Mouse (Mus musculus) right cerebral cortex, postnatal 14 days (tissue): ENCODE data around the gene Krt27.

Experiments used
- DNase-seq: peaks from one replicate; pipeline ENCODE4 v3.0.0; 2022

The Krt27 gene

DNA sequence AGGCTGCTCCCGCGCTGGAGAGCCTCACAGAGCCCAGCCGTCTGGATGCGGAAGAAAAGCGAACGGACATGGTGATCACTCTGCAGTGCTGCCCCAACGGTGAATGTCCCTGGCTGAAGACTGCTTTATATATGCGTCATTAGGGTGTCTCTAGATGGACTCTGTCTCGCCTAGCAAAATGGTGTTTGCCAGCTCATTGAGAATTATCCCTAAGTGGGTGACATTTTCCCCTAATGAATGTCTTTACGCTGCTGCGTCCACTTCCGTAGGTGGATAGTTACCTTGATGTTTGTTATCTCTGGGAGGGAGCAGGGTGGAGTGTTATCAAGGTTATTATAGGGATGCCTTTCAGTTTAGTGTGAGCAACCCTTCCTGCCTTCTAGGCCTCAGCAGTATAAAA is at the start of gene Krt27:
Gene Krt27 (minus strand): TSS at position 101 of the 400 bp plus-strand sequence.
- no peak for DNase-seq

DNA sequence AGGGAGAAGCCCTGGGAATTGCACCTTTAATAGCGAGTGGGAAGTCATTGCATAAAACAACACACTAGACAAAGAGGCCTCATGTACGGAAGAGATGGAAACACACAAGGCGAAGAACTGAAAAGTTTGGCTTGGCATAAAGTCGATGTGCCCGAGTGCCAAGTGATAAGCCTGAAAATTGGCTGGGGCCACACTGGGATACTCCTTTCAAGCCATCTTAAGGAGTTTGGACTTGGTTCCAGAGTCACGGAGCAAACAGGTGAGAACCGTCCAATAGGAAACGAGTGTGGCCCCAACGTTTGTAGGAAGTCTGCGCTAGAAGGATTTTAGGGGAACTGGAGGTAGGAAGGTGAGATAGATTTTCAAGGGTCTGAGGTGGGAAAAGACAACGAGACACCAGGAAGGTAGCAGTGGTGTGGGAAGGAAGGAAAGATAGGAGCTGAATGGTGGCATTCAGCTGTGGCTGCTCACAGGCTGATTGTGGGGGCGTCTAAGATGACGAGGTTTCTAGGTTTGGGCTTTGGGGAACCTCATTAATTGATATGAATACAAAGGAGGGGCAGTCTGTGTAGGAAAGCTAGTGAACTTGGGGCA is 49.1 kb upstream of the Krt27 start:
- no peak for DNase-seq

DNA sequence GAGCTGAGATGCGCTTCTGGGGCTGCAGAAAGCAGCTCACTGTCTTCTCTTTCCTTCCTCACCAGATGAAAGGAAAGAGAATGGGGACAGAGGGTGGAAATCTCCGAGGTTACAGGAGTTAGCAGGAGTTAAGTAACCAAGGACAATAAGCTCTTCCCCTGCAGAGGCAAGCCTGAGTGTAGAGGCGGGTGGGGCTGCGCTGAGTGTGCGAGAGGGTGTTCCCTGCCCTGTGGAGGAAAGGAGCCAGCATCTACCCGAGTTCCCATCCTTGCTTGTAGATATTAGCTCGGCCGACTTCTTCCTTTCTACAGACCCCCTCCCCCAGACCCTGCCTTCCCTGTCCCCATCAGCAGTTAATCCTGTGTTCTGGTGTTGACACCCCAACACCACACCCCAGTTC is 47.9 kb upstream of the Krt27 start:
- no peak for DNase-seq

DNA sequence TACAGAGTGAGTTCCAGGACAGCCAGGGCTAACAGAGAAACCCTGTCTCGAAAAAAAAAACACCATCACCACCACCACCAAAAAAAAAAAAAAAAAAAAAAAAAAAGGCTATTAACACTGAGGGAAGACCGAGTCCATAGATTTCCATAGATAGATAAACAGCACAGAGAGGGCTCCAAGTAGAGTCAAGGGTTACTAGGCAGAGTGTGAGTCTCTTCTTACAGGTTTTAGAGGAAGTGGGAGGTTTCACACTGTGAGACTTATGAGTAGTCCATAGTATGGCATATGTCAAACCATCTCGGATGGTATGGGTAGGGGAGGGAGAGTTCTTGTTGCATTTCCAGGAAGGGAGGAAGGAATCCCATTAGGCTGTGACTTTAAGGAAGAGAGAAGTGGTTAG is 47.2 kb upstream of the Krt27 start:
- no peak for DNase-seq

DNA sequence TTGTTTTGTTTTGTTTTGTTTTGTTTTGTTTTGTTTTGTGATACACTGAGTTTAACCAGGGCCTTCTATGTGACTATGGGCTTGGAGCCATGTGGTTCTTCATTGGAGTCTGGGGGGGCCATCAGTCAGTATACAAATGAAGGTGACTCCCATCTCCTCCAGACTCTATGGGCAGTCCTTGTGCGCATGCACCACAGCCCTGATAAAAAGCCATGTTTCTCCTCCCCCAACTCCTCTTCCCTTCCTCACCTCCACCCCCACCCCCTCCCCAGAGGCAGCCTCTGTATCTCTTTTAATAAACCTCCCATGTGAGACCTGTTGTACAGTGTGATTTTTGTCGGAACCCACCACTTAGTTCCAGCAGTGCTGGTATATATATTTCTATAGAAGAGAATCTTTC is 45.8 kb upstream of the Krt27 start:
- no peak for DNase-seq

DNA sequence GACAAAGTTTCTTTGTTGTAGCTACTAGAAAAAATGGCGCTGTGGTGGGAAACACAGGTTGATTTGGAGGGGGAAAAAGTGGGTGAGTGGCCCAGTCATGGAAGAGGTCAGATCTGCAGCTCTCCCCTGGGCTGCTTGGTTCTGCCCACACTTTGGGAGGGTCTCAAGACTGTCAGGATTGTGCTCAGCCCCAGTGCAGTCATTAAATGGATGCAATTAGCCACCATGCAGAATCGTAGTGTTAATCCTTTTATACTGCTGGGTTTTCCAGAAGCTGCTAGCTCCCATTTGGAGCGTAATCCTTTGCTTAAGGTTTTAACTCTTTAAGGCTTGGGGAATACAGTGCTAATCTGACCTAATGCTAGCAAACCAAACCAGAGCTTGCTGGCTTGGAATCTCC is 45.1 kb upstream of the Krt27 start:
- DNase-seq = no peak

DNA sequence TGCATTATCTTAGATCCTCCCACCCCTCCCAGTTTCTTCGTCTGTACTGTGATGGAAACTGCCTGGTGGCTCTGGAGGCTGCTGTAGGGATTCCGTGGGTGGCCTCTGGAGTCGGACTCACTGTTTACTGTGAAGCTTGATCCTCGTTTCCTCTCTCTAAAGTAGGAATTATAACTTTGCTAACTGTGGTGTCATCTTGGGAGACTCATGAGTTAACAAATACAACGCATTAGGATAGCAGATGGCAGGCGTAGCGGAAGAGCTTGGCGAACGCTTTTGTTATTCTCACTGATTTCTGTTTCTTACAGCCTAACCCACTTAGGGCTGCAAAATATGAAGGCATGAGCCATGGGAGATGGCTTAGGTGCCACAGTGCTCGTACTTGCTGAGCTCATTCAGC is 41.6 kb upstream of the Krt27 start:
- no peak for DNase-seq

DNA sequence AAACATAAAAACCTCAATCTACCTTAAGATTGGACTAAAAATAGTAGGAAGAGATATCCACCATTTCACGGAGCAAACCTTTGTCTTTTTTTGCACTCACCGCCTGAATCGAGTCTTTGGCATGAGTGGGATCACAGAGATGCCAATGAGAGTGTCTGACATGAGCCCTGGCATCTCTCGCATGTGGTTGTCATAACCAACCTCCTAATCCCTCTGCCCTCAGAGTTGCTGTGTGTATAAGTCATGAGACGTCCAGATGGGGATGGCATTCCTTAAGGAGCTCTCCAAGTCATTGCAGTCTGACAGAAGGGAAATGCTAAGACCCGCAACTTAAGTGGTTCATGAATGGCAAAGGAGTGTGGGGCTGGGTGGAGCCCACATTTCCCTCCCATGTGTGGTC is 40.5 kb upstream of the Krt27 start:
- no peak for DNase-seq

DNA sequence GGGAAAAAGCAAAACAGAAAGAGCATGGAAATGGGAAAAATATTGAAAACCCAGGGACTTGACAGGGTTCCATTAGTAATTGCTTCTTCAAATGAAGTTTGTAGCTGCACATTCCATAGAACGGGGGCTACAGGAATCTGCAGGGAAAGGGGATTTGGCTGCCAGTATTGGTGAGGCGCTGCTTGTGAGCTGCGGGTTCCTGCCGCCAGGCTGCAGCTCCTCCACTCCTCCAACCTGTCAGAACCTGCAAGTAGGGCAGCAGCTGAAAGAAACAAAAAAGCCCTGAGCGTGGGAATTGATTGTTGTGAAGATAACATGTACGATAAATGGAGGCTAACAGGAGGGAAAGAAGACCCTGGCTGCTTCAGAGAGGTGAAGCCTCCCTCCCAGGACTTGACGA is 40.0 kb upstream of the Krt27 start:
- no peak for DNase-seq

DNA sequence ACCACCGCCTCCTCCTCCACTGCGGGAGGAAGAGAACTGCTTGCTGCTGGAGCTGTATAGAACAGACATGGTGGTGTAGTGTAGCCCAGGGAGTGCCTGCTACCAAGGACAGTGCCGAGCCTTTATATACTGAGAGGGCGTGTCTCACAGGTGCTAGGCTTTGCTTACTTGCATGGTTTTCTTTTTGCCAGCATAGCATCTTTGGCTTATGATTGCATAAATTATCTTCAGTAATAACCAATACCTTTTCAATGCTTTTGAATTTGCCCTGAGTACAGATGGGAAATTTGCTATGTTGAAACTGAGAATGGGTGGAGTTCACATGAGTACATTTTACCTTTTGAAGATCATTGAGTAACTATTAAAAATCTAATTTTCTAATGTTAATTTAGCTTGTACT is 38.4 kb upstream of the Krt27 start, which contains the start of gene Krt10:
Gene Krt10 (minus strand): TSS at position 101 of the 400 bp plus-strand sequence.
- no peak for DNase-seq

DNA sequence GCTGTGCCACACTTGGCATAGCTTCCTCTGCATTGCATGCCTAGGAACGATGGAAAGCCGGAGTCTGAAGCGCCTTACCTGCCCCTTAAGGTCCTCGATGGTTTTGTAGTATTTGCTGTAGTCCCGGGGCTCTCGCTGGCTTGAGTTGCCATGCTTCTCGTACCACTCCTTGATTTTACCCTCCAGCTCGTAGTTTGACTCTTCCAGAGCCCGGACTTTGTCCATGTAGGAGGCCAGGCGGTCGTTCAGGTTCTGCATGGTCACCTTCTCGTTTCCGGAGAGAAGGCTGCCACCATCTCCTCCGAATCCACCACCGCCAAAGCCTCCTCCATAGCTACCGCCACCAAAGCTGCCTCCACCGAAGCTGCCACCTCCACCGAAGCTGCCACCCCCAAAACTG is 37.8 kb upstream of the Krt27 start:
- no peak for DNase-seq

DNA sequence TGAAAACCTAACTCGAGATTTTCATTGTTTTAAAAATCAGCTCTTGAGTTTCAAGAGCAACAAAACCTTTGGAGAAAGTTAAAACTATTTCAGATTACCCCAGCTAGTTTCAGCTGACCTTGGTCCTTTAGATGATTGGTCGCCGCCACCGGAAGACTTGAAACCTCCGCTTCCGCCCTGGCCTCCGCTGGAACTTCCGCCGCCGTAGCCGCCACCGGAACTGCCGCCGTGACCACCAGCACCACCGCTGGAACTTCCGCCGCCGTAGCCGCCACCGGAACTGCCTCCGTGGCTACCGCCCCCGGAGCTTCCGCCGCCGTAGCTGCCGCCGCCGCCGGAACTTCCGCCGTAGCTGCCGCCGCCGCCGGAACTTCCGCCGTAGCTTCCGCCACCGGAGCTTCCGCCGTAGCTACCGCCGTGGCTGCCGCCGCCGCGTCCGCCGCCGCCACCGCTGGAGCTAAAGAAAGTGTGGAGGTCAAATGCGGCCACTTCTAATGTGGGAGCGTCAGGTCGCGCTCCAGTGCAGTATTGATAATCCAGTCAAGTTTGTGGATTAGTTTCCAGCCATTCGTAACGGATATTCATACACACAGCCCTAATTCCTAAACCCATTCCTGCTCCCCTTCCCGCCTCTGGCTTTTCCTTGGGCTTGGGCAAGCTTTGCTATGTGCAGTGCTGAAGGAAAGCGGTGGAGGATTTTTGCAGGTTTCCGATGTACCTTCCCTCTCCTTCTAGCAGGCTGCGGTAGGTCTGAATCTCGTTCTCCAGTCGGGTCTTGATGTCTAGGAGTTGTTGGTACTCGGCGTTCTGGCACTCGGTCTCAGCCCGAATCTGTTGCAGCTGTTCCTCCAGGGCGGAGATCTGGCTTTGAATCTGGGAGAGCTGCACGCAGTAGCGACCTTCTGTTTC is 35.2 kb upstream of the Krt27 start:
- DNase-seq = peak; percentile 90

DNA sequence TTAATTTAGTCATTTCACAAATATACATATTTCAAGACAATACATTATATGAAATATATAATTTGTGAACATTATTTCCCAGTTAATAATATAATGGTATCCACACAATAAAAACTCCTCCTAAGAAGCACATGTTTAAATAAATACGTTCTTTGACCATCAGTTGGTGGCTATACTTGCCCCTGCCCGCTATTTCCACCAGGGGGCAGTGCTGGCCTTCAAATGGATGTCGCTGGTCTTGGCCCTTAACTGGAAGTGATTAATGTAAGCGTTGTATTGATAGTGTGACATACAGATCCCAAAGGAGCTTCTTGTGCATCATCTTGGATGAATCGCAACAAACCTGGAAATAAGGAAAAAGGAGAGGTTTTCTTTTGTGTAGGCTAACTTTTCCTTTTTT is 28.7 kb upstream of the Krt27 start:
- peak; percentile 73 for DNase-seq

DNA sequence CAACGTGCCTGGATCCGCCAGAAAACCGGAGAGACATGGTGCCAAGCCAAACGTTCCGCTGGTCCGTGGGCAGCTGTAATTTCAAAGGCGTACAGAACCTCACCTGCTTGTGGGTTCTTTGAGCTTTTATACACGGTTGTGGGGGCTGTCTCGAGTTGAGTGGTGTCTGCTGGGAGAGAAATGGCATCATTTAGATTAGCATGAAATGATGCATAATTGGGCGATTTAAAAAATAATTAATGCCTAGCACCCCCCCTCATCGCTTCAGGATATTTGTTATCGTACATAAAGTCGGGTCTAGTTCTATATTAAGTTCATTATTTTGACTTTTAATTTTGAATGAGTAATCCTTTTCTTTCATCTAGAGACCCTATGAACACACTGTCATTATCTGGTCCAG is 23.9 kb upstream of the Krt27 start, which contains the start of gene Krt28:
Gene Krt28 (minus strand): TSS at position 101 of the 400 bp plus-strand sequence.
- DNase-seq = no peak

DNA sequence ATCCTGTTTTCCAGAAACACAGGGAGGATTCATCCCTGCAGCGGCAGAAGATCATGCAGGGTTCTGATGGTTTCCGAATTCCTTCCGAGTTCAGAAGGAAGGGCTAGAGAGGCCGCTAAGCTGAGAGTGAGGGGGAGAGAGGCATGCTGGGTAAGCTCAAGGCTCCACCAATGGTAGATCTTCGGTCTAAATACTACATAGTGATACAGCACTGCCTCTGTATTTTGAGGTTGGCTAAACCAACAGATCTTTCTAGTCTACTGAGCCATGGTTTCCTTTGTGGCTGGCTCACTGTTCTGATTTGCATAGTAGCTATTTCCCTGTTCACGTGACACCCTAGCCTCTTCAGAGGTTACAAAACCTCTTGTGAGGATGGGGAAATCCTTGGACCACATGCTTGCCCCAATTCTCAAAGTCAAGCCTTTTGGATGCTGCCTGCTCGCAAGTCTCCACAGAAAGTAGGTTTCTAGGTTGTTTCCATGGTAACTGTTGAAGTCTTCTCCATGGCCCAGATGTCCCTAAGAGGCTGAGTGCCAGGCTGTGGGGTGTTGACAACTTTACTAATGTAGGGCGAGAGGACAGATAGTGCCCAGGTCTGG is 19.0 kb upstream of the Krt27 start:
- DNase-seq = no peak

DNA sequence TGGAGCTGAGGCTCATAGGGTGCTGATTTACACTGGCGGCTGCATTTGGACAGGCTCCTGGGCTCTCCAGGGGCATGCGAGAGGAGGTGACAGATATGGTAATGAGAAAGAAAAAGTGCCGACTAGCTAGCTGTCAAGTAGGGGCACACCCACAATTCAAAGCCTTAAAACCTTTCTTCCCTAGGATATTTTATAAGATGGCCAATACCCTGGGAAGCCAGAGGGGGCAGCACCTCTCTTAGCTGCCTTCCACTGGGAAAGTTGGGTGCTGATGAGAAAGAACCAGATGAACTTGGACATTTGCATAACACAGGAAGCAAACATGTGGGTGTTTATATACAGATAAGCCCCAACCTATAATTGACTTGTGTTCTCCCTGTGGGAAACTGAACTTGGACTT is 18.3 kb upstream of the Krt27 start:
- no peak for DNase-seq

DNA sequence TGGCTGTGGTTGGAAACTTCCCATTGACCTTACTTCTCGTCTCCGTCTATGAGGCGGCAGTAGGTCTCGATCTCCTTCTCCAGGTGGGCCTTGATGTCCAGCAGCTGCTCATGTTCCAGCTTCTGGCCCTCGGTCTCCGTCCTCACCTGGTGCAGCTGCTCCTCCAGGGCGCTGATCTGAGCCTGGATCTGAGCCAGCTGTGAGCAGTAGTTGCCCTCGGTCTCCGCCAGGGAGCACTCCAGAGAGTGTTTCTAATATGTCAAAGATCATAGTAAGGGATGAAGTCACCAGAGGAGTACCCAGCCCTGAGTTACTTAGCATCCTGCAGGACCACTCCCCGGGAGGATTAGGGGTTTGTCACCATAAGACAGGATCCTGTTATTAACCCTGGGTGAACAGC is 15.9 kb upstream of the Krt27 start:
- DNase-seq = no peak

DNA sequence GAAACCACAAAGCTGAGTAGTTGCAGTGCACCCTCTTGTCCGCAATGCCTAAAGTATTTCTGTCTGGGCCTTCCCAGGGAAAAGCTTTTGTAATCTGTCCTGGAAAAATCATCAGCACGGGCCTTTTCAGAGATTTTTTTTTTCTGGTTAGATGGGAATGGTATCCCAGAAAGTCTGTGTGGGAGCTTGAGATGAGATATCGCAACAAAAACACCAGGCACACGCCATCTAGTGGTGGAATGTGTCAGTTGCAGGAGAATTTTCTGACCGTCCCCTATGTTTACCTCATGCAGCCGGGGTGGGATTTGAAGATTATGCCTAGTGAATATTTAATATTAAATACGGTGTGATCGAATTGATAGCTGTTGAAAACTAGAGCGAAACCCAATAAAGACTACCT is 13.5 kb upstream of the Krt27 start:
- no peak for DNase-seq

DNA sequence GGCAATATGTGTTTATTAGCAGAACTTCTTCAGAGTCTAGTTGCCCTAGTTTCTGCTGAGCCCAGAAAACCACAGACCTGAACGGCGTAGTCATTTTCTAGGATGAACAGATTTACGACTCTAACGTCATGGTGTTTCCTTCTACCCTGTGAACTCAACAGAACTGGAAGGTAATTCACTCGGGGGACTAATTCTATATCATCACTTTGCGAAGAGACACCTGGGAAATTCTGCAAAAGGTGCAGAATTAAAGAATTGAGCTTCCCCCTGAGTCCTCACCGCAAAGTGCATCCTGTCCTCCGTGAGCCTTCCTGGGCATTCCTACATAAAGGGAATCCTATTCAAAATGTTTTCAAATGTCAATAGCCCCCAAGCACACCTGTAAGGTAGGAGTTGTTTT is 10.5 kb upstream of the Krt27 start:
- DNase-seq = no peak

DNA sequence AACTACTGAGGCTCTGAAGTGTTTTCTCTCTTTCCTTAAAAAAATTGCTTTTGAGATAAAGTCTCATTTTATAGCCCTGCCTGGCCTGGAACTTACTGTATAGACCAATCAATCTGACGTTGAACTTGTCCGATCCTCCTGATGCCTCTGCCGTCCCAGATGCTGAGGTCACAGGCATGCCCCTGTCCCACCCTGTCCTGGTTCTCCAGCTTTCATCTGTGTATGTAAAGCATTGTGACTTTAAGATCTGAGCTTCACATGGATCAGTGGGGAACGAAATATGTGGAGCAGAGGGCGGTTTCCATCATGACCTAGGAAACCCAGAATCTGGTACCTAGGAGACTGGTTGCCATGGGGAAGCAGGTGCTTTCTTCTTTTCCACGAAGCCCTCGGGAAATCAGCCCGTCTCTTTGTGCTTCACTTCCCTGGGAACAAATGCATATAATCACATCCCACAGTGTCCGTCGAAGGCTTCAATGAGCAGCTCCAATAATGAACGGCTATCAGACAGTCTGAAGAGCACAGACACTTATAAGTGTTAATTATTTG is 11.5 kb downstream of the Krt27 start:
- no peak for DNase-seq

DNA sequence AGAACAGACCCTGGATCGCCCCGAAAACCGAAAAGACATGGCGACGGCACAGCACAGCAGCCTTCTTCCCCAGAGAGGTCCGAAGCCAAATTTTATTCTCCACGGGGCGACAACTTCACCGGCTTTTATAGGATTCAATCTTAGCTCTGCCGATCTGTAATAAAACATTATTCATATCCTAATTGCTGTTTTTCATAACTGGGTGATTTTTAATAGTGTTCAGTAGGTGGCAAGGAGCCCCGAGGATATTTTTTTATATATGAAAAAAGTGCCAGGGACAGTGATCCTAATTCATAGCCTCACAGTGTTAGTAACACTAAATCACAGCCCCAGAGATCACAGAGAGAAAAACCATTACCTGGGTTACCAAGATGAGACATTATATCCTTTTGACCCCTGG is 13.0 kb downstream of the Krt27 start, which contains the start of gene Krt26:
Gene Krt26 (minus strand): TSS at position 101 of the 400 bp plus-strand sequence.
- DNase-seq = no peak

DNA sequence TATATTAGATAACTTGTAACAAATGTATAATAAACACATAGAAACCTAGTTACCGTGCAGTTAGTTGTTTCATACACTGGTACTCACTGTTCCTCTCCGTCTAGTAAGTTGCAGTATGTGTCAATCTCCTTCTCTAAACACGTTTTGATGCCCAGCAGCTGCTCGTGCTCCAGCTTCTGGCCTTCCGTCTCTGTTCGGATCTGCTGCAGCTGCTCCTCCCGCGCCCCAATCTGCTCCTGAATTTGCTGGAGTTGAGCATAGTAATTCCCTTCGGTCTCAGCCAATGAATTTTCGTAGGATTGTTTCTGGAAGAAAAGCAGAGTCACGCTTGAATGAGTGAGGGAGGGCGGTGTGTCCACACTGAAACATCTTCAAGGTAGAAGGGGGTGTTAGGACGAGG is 17.5 kb downstream of the Krt27 start:
- peak; percentile 55 for DNase-seq

DNA sequence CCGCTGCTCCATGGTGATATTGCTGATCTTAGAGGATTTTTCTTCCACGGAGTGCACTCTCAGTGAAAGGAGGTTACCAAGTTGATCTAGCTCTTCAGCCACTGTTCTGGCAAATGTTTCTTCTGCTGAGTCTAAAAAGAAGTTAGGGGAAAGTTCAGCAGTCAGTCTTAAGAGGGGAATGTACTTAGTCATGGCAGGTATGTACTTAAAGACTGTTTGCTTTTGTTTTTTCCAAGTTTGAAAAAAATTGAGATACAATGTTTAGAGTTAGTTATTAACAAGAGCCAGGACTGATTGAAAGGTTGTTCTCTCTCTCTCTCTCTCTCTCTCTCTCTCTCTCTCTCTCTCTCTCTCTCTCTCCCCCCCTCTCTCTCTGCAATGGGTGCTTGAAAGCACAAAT is 21.2 kb downstream of the Krt27 start:
- DNase-seq = no peak

DNA sequence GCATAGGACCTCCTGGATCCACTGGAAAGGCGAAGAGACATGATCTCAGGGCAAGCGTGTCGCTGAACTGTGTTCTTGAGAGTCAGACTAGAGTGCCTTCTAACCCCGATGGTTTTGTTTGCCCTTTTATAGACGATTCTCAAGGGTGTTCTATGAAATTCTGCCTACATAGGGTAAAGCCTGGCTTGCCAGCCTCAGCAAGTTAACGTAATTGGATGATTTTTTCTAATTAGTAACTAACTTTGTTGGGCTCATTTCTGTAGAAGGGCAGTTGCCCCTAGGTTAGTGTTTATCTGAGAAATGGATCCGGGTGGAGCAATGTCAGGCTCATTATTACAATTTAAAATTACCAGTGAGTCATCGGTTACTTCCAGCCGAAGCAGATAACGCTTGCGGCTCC is 28.1 kb downstream of the Krt27 start, which contains the start of gene Krt25:
Gene Krt25 (minus strand): TSS at position 101 of the 400 bp plus-strand sequence.
- DNase-seq = no peak
